Mouse (Mus musculus): ENCODE measurements around the gene Epb41l2. TPM values are rescaled to one million over a fixed set of nuclear protein-coding genes. Genes with fewer than 3 reads are reported as not detected.

The Epb41l2 gene
- polyA plus RNA-seq, 1 experiment from 2014 or later: 9.0 TPM

GRCm38 (mm10) chr10:25536621-25537020 is 177.0 kb downstream of the Epb41l2 start:
- no peaks in the 10 kb centered on the region for H3K9me3 ChIP-seq (replicated peaks)
- no peak for ATAC-seq (ENCODE audit: low read depth)

GRCm38 (mm10) chr10:25538738-25539137 is 179.1 kb downstream of the Epb41l2 start:
- H3K4me3 ChIP-seq (replicated peaks): no peak overlapping the region
- H3K4me2 ChIP-seq: no peak overlapping the region
- DNase-seq: no peak
- no peaks in the 10 kb centered on the region for H3K9me3 ChIP-seq (replicated peaks)
- H3K9ac ChIP-seq: no peak overlapping the region
- no peaks in the 10 kb centered on the region for H3K36me3 ChIP-seq
- H3K27me3 ChIP-seq: no peaks in the 10 kb centered on the region
- ATAC-seq (ENCODE audit: low read depth): no peak
- H3K4me1 ChIP-seq (replicated peaks): 0 out of 2 replicates have a peak, but pooled peaks cover 4% of the 10 kb centered on the region
- WGBS (ENCODE audit: insufficient replicate concordance): 40% methylated on average over 1 of the region's 1 CpGs
- H3K27ac ChIP-seq: no peak overlapping the region

More at GRCm38 (mm10) chr10:25536621-25537020, 177.0 kb downstream of the Epb41l2 start:
- no peak overlapping the region for H3K9ac ChIP-seq
- H3K4me3 ChIP-seq (replicated peaks): no peak overlapping the region
- 0 out of 2 replicates have a peak, but pooled peaks cover 4% of the 10 kb centered on the region for H3K4me1 ChIP-seq (replicated peaks)
- DNase-seq: no peak
- no peak overlapping the region for H3K27ac ChIP-seq
- 0 out of 2 replicates have a peak overlapping the region, but pooled peaks have one; percentile 3 for H3K4me2 ChIP-seq
- H3K36me3 ChIP-seq: no peaks in the 10 kb centered on the region
- 70% methylated on average over 6 of the region's 6 CpGs for WGBS (ENCODE audit: insufficient replicate concordance)
- H3K27me3 ChIP-seq: no peaks in the 10 kb centered on the region

- no peak for ATAC-seq (ENCODE audit: low read depth)
- Histone ChIP-seq H3K4me3 (replicated peaks) (no peak overlapping the region), H3K27me3 (no peaks in the 10 kb centered on the region), H3K4me2 (no peak overlapping the region), H3K9me3 (replicated peaks) (no peaks in the 10 kb centered on the region), H3K9ac (no peak overlapping the region), H3K36me3 (no peaks in the 10 kb centered on the region), H3K4me1 (replicated peaks) (0 out of 2 replicates have a peak, but pooled peaks cover 4% of the 10 kb centered on the region), H3K27ac (no peak overlapping the region)
- DNase-seq: no peak
- WGBS (ENCODE audit: insufficient replicate concordance): 63% methylated on average over 4 of the region's 4 CpGs
These were observed 179.7 kb downstream of the Epb41l2 start for GRCm38 (mm10) chr10:25539146-25539770.

DNA sequence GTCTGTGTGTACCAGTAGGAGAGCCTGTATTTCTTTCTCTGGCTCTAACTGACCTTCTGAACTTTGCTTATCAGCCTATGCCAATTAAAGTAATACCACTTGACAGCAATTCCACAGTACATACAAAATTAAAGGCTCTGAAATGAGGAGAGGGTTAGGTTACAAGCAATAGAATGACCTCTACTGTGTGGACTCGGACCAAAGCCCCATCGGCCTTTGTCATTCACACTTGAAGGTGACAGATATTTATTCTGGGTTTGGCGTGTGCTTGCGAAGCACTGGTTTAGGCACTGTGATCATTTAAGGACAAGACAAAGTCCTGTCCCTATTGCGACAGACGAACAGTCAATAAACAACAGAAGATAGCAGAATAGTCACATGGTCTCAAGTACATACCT is 180.2 kb downstream of the Epb41l2 start:
- no peak for DNase-seq
- H3K4me2 ChIP-seq: no peak overlapping the region
- ATAC-seq (ENCODE audit: low read depth): peak; percentile 58
- H3K9me3 ChIP-seq (replicated peaks): no peaks in the 10 kb centered on the region
- WGBS (ENCODE audit: insufficient replicate concordance): 75% methylated on average over 6 of the region's 6 CpGs
- no peak overlapping the region for H3K9ac ChIP-seq
- no peak overlapping the region for H3K27ac ChIP-seq
- no peaks in the 10 kb centered on the region for H3K27me3 ChIP-seq
- no peaks in the 10 kb centered on the region for H3K36me3 ChIP-seq
- 0 out of 2 replicates have a peak, but pooled peaks cover 4% of the 10 kb centered on the region for H3K4me1 ChIP-seq (replicated peaks)
- no peak overlapping the region for H3K4me3 ChIP-seq (replicated peaks)

DNA sequence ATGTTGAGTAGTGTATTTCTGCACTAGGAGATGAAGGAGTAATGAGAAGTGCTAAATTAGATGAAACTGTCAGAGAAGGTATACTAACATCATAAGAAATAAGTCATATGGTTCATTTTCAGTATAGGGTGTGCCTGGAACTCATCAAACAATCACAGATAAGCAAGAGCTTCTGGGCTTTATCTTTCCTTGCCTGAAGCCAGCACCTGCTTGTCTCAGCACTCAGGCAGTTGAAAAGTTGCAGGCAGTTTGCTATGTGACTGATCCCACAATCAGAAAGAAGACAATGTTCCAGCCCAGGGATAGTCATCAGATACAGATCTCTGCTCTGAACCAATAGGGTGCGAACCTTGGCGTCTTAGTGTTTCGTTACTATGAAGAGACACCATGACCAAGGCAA is 181.5 kb downstream of the Epb41l2 start:
- ATAC-seq (ENCODE audit: low read depth): no peak
- H3K4me3 ChIP-seq (replicated peaks): no peak overlapping the region
- no peak overlapping the region for H3K4me2 ChIP-seq
- 71% methylated on average over 3 of the region's 3 CpGs for WGBS (ENCODE audit: insufficient replicate concordance)
- H3K9me3 ChIP-seq (replicated peaks): no peaks in the 10 kb centered on the region
- DNase-seq: no peak
- no peaks in the 10 kb centered on the region for H3K36me3 ChIP-seq
- H3K27me3 ChIP-seq: no peaks in the 10 kb centered on the region
- no peak overlapping the region for H3K27ac ChIP-seq
- 0 out of 2 replicates have a peak, but pooled peaks cover 4% of the 10 kb centered on the region for H3K4me1 ChIP-seq (replicated peaks)
- no peak overlapping the region for H3K9ac ChIP-seq

DNA sequence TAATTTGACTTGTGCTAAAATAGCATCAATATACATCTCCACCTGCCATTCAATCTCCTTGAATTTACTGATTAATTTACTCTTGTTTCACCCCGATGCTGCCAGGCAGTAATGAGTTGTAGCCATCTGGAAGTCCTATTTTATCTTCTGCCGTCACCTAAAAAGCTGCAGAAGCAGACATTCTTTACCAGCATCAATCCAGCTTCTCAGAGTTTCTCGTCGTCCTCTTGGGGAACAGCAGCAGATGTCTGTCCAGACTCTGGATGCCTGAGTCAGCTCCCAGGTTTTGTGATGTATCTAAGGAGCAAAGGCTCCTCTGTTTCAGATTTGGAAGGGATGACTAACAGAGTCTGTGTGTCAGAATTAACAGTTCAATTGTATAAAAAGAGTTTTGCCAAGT is 193.3 kb downstream of the Epb41l2 start:
- WGBS (ENCODE audit: insufficient replicate concordance): 65% methylated on average over 4 of the region's 4 CpGs
- no peak overlapping the region for H3K9ac ChIP-seq
- H3K4me1 ChIP-seq (replicated peaks): no peaks in the 10 kb centered on the region
- DNase-seq: no peak
- H3K9me3 ChIP-seq (replicated peaks): no peaks in the 10 kb centered on the region
- ATAC-seq (ENCODE audit: low read depth): no peak
- no peak overlapping the region for H3K27ac ChIP-seq
- no peaks in the 10 kb centered on the region for H3K27me3 ChIP-seq
- no peak overlapping the region for H3K4me3 ChIP-seq (replicated peaks)
- no peaks in the 10 kb centered on the region for H3K36me3 ChIP-seq
- H3K4me2 ChIP-seq: no peak overlapping the region

- DNase-seq (no peak), ATAC-seq (ENCODE audit: low read depth) (no peak)
- Histone ChIP-seq H3K27ac (no peak overlapping the region), H3K4me2 (no peak overlapping the region), H3K4me1 (replicated peaks) (no peaks in the 10 kb centered on the region), H3K27me3 (no peaks in the 10 kb centered on the region), H3K36me3 (no peaks in the 10 kb centered on the region), H3K4me3 (replicated peaks) (no peak overlapping the region), H3K9ac (no peak overlapping the region), H3K9me3 (replicated peaks) (no peaks in the 10 kb centered on the region)
- 64% methylated on average over 9 of the region's 9 CpGs for WGBS (ENCODE audit: insufficient replicate concordance)
These were observed 212.0 kb downstream of the Epb41l2 start for GRCm38 (mm10) chr10:25571319-25572240.

Other genes starting within 250 kb of the Epb41l2 start
- 26.0 and 32.6 TPM in 2 replicates for gene Akap7, start 51.9 kb upstream of the Epb41l2 start, polyA plus RNA-seq (2015; fragmentation: Nextera tagmentation; extraction: Ambion mirVana)
- gene Smlr1, start 176.5 kb downstream of the Epb41l2 start, polyA plus RNA-seq (2015; fragmentation: Nextera tagmentation; extraction: Ambion mirVana): 8.3 and 10.1 TPM in 2 replicates

Measured in liver, embryonic 13.5 days (tissue).